Mouse (Mus musculus): ENCODE results near the gene Ankrd31.
"Not testable (repeated sequence)": the region's sequence is repeated elsewhere in the genome, so short reads cannot be mapped to it uniquely, and the experiment has no call there.

The Ankrd31 gene

DNA sequence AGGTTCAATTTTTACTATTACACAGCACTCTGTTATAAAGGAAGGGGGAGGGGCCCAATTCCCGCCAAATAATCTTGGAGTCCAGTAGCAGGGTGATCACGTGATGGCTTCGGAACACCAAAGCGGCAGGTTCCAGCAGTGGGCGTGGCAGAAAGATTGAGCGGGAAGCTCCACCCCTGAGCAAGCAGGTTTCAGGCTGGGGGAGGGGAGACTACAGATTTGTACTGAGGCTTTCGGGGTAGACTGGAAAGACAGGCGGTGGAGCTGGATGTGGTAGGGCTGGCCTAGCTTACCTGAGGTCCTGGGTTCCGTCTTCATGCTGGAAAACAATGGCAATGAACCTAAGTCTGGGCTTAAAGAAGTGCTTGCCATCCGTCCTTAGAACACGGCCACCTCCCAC, 193.4 kb downstream of the Ankrd31 start:
- DNase-seq (ENCODE audit: low spot score): not testable (repeated sequence)

DNA sequence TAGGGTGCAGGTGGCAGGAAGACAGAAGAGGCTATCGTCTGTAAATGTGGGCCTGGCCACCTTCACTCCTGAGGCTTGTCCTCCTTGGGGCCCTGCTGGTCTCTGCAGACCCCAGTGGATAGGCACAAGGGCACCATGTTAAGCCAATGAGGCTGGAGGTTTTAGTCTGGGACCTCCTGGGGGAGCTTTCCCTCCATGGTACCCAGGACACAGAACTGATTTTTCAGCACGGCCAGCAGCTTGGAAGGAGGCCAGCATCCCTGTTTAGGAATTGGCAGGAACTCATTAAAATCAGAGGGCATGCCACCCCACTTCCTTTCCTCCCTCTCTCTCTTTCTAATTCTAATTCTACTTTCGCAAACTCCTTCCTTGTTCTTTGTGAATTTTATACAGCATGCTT, 195.5 kb downstream of the Ankrd31 start:
- no peak for DNase-seq (ENCODE audit: low spot score)

DNA sequence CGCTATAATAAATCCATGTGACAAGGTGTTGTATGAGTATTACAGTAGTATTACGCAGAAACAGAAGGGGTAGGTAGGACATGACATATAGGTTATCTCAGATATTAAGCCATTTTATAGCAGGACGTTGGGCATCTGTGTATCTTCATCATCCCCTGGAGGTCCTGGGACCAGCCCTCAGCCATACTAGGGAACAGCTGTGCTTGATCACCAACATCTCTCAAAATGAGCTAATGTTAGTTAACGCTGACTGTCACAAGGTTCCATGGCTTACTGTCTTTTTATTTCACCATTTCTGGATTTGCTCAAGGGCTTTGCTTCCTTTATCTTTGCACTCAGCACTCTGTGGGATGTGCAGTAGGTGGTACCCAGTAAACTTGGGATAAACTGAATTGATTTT, 197.7 kb downstream of the Ankrd31 start:
- no peak for DNase-seq (ENCODE audit: low spot score)

DNA sequence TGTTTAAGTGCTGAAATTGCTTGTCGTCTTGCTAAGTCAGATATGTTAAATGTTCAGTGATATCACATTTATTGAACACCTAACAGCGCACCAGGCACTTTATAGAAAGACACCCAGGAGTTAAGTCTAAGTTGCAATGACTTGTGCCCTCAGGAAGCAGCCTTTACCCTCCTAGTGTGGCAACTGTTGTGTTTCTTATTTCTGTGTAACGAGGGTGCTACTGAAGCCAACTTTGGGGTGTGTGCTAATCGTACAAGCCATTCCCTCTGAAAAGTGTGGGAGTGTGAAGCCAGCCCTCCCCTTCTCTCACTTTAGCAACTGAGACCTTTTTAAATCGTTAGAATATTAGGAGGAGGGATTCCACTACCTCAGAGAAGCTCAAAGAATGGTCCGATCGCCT, 199.7 kb downstream of the Ankrd31 start:
- no peak for DNase-seq (ENCODE audit: low spot score)

DNA sequence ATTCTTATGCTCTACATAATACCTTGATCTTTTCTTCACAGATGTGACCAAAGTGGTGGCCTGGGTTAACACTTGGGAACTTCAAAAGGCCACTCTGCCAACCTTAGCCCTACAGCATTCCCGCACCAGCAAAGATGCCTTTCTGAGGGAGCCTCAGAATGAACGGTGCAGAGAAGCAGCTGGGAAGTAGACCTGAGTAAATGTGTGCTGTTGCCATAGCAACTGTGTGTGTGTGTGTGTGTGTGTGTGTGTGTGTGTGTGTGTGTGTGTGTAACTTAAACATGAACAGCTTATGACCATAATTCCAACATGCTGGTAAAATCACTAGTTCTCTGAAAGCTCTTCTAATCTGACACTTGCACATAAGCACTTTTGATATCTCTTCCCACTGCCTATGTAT, 203.8 kb downstream of the Ankrd31 start:
- no peak for DNase-seq (ENCODE audit: low spot score)

DNA sequence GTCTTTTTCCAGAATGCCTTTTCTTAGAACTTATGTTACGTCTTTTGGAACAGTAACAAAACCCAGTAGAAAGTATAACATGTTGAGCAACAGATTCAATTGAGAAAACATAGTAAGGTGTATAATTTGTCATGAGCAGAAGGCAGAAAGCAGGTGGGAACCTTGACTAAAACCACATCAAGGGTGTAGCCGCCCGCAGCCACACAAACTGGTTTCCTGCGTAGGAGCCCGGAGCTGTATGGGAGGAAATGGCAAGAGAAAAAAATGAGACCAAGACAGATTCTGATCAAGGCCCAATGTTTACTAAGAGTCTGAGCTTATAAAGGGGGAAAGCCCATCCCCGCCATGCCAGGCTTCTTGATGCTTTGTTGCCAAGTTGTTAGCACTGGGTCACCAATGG, 208.4 kb downstream of the Ankrd31 start:
- DNase-seq (ENCODE audit: low spot score): no peak

Measured in urinary bladder, postnatal 25 days (tissue).